Mouse (Mus musculus): ENCODE results near the gene Rpl13.

DNA sequence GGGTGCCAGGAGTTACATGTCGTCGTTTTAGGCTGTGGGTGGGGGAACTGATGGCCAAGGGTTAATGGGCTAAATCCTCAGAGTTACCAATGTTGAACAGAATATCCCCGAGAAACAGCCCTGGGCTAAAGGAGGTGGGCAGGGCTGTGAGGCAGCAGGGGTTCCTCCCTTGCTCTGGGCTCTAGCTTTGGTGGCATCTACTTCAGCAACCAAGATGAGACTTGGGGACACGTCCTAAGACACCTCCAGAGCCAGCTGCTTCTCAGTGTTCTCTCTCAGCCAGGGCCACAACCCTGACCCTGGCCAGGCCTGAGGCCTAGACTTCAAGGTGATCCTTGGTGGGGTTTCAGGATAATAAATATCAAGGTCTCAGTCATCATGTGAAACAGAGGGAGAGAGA is 36.6 kb downstream of the Rpl13 start:
- TF ChIP-seq TAL1 (conservative IDR thresholded peaks at IDR 0.05; ENCODE audit: low read depth, low read length) (no peak), GATA1 (IDR thresholded peaks at IDR 0.05; ENCODE audit: borderline replicate concordance, low read length) (no peak), CTCF (IDR thresholded peaks at IDR 0.05; ENCODE audit: low read depth, low read length) (no peak), POLR2AphosphoS5 (IDR thresholded peaks at IDR 0.05; ENCODE audit: insufficient replicate concordance, low read depth, low read length) (no peak), GATA2 (IDR thresholded peaks at IDR 0.05; ENCODE audit: borderline replicate concordance, low read depth, low read length) (no peak)

Data from G1E (cell line).